Mouse (Mus musculus) liver, embryonic 14.5 days (tissue): ENCODE data around the gene Dpp6. TPM values are rescaled to one million over a fixed set of nuclear protein-coding genes. Genes with fewer than 3 reads are reported as not detected.

Experiments used
- ATAC-seq: fragments of 200-750 bp; cut with Nextera tagmentation; 2 replicates; pipeline ENCODE4 v1.8.0; 2017; ENCODE audit warnings: moderate number of reproducible peaks, mild to moderate bottlenecking, moderate library complexity; ENCODE audit not compliant: insufficient read depth
- DNase-seq, 3 experiments: peaks; one replicate each; pipeline ENCODE4 v3.0.0-alpha.2; 2012 to 2013; ENCODE audit warnings: low read depth in 3 of 3, low spot score in 3 of 3
- H3K27ac ChIP-seq: fragments of 300-500 bp; sonication (generic); 2 replicates; pipeline ENCODE4 v1.5.1; 2014; ENCODE audit warnings: moderate library complexity, mild to moderate bottlenecking, control low read depth, inconsistent platforms
- H3K27me3 ChIP-seq: fragments of 300-500 bp; sonication (generic); 2 replicates; pipeline ENCODE4 v1.6.1; 2014; ENCODE audit warnings: mild to moderate bottlenecking, low read length, moderate library complexity; ENCODE audit not compliant: control insufficient read depth, insufficient read depth
- H3K36me3 ChIP-seq: fragments of 300-500 bp; sonication (generic); replicated peaks from 2 replicates; pipeline ENCODE4 v1.6.1; 2014; ENCODE audit warnings: low read depth; ENCODE audit not compliant: control insufficient read depth, insufficient read depth
- H3K4me1 ChIP-seq, 2 experiments: fragments of 200-500 bp in 1 of 2; fragments of 300-500 bp in 1 of 2; sonication (generic) in 1 of 2; replicated peaks; 2 replicates each; pipeline ENCODE4 v1.6.1; 2012 to 2014; ENCODE audit warnings: antibody characterized with exemption in 1 of 2, inconsistent platforms in 1 of 2, low read length in 1 of 2; ENCODE audit not compliant: control insufficient read depth in 2 of 2, insufficient read depth in 2 of 2
- H3K4me2 ChIP-seq: fragments of 300-500 bp; sonication (generic); 2 replicates; pipeline ENCODE4 v1.6.1; 2014; ENCODE audit warnings: low read depth, mild to moderate bottlenecking, control low read depth, moderate library complexity
- H3K4me3 ChIP-seq, 2 experiments: fragments of 200-500 bp in 1 of 2; fragments of 300-500 bp in 1 of 2; sonication (generic) in 1 of 2; 2 replicates each; pipeline ENCODE4 v1.5.1; 2012 to 2014; ENCODE audit warnings: low read depth in 2 of 2, low read length in 2 of 2, mild to moderate bottlenecking in 2 of 2, control low read depth in 1 of 2, inconsistent platforms in 1 of 2, moderate library complexity in 1 of 2; ENCODE audit not compliant: insufficient read depth in 1 of 2
- H3K9ac ChIP-seq: fragments of 300-500 bp; sonication (generic); replicated peaks from 2 replicates; pipeline ENCODE4 v1.6.1; 2014; ENCODE audit warnings: mild to moderate bottlenecking, control low read depth, moderate library complexity
- H3K9me3 ChIP-seq: fragments of 300-500 bp; sonication (generic); 2 replicates; pipeline ENCODE4 v1.6.1; 2016; ENCODE audit warnings: low read length, mixed read lengths; ENCODE audit not compliant: control insufficient read depth
- CTCF ChIP-seq: IDR thresholded peaks from 2 replicates; pipeline ENCODE4 v1.5.1; 2016; ENCODE audit warnings: antibody characterized with exemption, low read depth, control low read depth
- EP300 ChIP-seq: IDR thresholded peaks from 2 replicates; pipeline ENCODE4 v1.6.1; 2016; ENCODE audit warnings: antibody characterized with exemption, low read depth
- whole genome bisulfite sequencing: fragments of 180-500 bp; shearing (Covaris S2); extraction: QIAGEN DNeasy Blood & Tissue Kit; methylation state at CpG from one replicate; pipeline ENCODE4 v1.1.7; 2014; ENCODE audit not compliant: insufficient replicate concordance; 5-methylcytosine and 5-hydroxymethylcytosine counted together
- polyA plus RNA-seq, 2 experiments: library from polyadenylated mRNA; depleted of rRNA in 1 of 2; stranded (reverse) in 1 of 2; unstranded in 1 of 2; fragments of >200 nt; fragmentation: Nextera tagmentation in 1 of 2; extraction: Ambion mirVana in 1 of 2; gene quantifications; 2 replicates each; pipeline versions ENCODE4 v1.2.1 to v1.2.3; 2012 to 2014

Dpp6 gene
- polyA plus RNA-seq, 2 experiments: 0.30 to 0.48 TPM

GRCm38 (mm10) chr5:27248685-27249084 lies 431.7 kb downstream of the Dpp6 start:
- Histone ChIP-seq H3K4me3 (no peak overlapping the region), H3K9me3 (no peaks in the 10 kb centered on the region), H3K4me2 (no peak overlapping the region), H3K36me3 (no peaks in the 10 kb centered on the region), H3K27me3 (no peaks in the 10 kb centered on the region), H3K4me1 (no peaks in the 10 kb centered on the region), H3K27ac (no peak overlapping the region), H3K9ac (no peak overlapping the region)
- WGBS: 7% methylated on average over 2 of the region's 2 CpGs
- DNase-seq (no peak), ATAC-seq (no peak)
- TF ChIP-seq CTCF (no peak), EP300 (no peak)

- no peak for DNase-seq
Measured at GRCm38 (mm10) chr5:27249951-27250350, 432.9 kb downstream of the Dpp6 start.

GRCm38 (mm10) chr5:27250906-27251305 lies 433.9 kb downstream of the Dpp6 start:
- 56% methylated on average over 3 of the region's 3 CpGs for WGBS
- DNase-seq: no peak

More at GRCm38 (mm10) chr5:27249951-27250350, 432.9 kb downstream of the Dpp6 start:
- no peak overlapping the region for H3K27ac ChIP-seq
- TF ChIP-seq CTCF (no peak), EP300 (no peak)
- no peak for ATAC-seq
- no peaks in the 10 kb centered on the region for H3K36me3 ChIP-seq
- H3K9ac ChIP-seq: no peak overlapping the region
- H3K9me3 ChIP-seq: no peaks in the 10 kb centered on the region
- H3K4me1 ChIP-seq: no peaks in the 10 kb centered on the region
- no peak overlapping the region for H3K4me3 ChIP-seq
- H3K4me2 ChIP-seq: no peak overlapping the region
- H3K27me3 ChIP-seq: no peaks in the 10 kb centered on the region
- WGBS: 43% methylated on average over 4 of the region's 4 CpGs

GRCm38 (mm10) chr5:27251361-27251760 lies 434.4 kb downstream of the Dpp6 start:
- Histone ChIP-seq H3K9me3 (no peaks in the 10 kb centered on the region), H3K4me1 (no peaks in the 10 kb centered on the region), H3K4me3 (no peak overlapping the region), H3K9ac (no peak overlapping the region), H3K27me3 (no peaks in the 10 kb centered on the region), H3K36me3 (no peaks in the 10 kb centered on the region), H3K27ac (no peak overlapping the region), H3K4me2 (no peak overlapping the region)
- no peak for ATAC-seq
- no peak for DNase-seq
- TF ChIP-seq CTCF: no peak
- no peak for TF ChIP-seq EP300

More at GRCm38 (mm10) chr5:27250906-27251305, 433.9 kb downstream of the Dpp6 start:
- no peak overlapping the region for H3K27ac ChIP-seq
- no peak for TF ChIP-seq CTCF
- TF ChIP-seq EP300: no peak
- H3K9ac ChIP-seq: no peak overlapping the region
- no peak for ATAC-seq
- H3K9me3 ChIP-seq: no peaks in the 10 kb centered on the region
- no peak overlapping the region for H3K4me3 ChIP-seq
- no peaks in the 10 kb centered on the region for H3K36me3 ChIP-seq
- H3K27me3 ChIP-seq: no peaks in the 10 kb centered on the region
- H3K4me2 ChIP-seq: no peak overlapping the region
- H3K4me1 ChIP-seq: no peaks in the 10 kb centered on the region

GRCm38 (mm10) chr5:27255247-27255646 lies 438.2 kb downstream of the Dpp6 start:
- Histone ChIP-seq H3K27ac (no peak overlapping the region), H3K36me3 (no peaks in the 10 kb centered on the region), H3K4me3 (no peak overlapping the region), H3K27me3 (no peaks in the 10 kb centered on the region), H3K4me1 (no peaks in the 10 kb centered on the region), H3K9ac (no peak overlapping the region), H3K4me2 (no peak overlapping the region), H3K9me3 (no peaks in the 10 kb centered on the region)
- no peak for TF ChIP-seq CTCF
- no peak for TF ChIP-seq EP300
- ATAC-seq: no peak
- no peak for DNase-seq
- 58% methylated on average over 2 of the region's 2 CpGs for WGBS
